Mouse (Mus musculus): ENCODE data around the gene Efcab5.
"Not testable (repeated sequence)": the region's sequence is repeated elsewhere in the genome, so short reads cannot be mapped to it uniquely, and the experiment has no call there.

The Efcab5 gene

DNA sequence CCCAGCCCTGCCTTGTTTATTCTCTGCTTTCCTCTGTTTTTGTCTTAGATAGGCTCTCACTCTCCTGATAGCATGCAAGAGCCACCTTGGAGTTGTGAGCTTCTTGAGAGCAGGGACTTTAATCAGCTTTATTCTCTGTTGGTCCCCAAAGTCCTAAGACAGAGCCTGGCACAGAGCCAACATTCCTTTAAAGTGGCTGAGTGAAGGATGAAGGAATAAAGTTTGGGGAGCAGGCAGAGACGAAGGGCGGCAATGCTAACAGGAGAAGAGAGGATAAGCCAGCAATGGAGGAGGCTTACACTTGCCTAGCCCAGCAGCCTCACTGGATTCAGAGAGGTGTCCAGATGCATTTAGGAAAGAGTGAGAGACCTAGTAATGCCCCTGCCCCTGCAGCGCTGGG lies 92.2 kb downstream of the Efcab5 start:
- DNase-seq (ENCODE audit: low read depth, low spot score), result no peak

- no peak for DNase-seq (ENCODE audit: low read depth, low spot score)
Measured at GRCm38 (mm10) chr11:77095206-77095605, 93.6 kb downstream of the Efcab5 start.

- DNase-seq (ENCODE audit: low read depth, low spot score), result peak; percentile 23
Measured at GRCm38 (mm10) chr11:77094136-77094535, 94.6 kb downstream of the Efcab5 start.

- peak; percentile 33 for DNase-seq (ENCODE audit: low read depth, low spot score)
Measured at GRCm38 (mm10) chr11:77093208-77093607, 95.6 kb downstream of the Efcab5 start.

DNA sequence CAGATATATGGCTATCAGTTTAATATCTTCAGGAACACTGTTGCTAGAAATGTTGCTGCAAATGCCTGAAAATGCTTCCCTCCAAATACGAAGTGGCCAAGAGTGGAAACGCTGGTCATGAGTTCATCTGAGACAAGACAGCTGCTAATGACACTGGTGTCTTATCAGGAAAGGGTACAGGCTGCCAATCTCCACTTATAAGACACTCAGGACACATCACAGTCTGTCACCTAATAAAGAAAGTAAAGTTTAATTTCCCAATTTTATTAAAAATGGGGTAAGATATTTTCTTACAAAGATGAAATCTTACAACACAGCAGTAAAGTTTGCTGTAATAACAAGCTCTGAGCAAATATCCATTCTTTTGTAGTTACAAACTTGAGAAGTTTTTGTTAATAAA lies 99.6 kb downstream of the Efcab5 start:
- DNase-seq (ENCODE audit: low read depth, low spot score), result no peak

- no peak for DNase-seq (ENCODE audit: low read depth, low spot score)
Measured at GRCm38 (mm10) chr11:77087004-77087403, 101.8 kb downstream of the Efcab5 start.

DNA sequence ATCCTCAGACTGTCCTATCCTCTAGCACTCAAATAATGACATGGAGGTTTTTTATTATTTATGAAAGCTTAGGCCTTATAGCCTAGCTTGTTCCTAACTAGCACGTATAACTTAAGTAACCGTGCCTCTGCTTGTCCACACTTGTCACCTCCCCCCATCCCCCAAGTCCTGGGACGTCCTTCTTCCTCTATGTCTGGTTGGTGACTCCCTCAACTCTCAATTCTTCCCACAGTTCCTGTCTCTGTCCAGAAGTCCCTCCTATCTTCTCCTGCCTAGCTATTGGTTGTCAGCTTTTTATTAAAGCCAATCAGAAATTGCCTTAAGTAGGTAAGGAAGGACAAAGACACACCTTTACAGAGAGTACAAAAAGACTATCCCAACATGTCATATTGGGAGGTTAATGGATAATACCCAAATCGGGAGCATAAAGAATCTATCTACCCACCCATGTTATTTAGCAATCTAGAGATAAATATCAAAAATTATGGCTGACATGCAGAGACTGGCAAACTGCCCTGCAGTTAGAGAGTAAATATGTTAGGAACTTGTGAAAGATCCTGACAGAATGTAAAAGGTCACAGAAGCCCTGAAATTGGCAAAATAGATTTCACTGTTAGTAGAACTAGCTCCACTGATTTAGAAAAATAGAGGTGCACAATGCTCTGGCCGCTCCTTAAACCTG lies 104.6 kb downstream of the Efcab5 start:
- no peak for DNase-seq (ENCODE audit: low read depth, low spot score)

DNA sequence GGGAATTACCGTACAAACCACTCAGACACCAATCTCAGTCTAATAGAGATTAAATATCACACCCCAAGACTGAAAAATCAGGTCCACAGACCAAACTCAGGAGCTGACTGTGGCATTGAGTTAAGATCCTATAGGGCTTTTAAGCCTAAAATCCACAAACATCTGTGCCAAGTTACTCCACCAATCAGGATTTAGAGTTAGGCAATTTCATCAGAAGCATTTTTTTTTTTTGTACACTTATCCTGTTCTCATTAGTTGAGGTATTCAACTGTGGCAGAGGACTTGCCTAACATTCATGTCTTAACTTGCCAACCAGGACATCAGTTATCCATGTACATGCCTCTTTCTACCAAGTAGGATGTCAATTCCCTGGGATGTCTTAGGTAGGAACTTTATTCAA lies 109.4 kb downstream of the Efcab5 start:
- no peak for DNase-seq (ENCODE audit: low read depth, low spot score)

GRCm38 (mm10) chr11:77078273-77079134 lies 110.3 kb downstream of the Efcab5 start, which contains the start of gene Nsrp1:
Gene Nsrp1 (minus strand): TSS chr11:77078435.
- peak; percentile 98 for DNase-seq (ENCODE audit: low read depth, low spot score)

- DNase-seq (ENCODE audit: low read depth, low spot score), result peak; percentile 8
Measured at GRCm38 (mm10) chr11:77077792-77078191, 111.0 kb downstream of the Efcab5 start.

DNA sequence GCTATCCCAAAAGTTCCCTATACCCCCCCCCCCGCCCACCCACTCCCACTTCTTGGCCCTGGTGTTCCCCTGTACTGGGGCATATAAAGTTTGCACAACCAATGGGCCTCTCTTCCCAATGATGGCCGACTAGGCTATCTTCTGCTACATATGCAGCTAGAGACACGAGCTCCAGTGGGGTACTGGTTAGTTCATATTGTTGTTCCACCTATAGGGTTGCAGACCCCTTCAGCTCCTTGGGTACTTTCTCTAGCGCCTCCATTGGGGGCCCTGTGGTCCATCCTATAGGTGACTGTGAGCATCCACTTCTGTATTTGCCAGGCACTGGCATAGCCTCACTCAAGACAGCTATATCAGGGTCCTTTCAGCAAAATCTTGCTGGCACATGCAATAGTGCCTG lies 111.4 kb downstream of the Efcab5 start:
- not testable (repeated sequence) for DNase-seq (ENCODE audit: low read depth, low spot score)

GRCm38 (mm10) chr11:77070721-77071120 lies 118.0 kb downstream of the Efcab5 start:
- peak; percentile 14 for DNase-seq (ENCODE audit: low read depth, low spot score)

DNA sequence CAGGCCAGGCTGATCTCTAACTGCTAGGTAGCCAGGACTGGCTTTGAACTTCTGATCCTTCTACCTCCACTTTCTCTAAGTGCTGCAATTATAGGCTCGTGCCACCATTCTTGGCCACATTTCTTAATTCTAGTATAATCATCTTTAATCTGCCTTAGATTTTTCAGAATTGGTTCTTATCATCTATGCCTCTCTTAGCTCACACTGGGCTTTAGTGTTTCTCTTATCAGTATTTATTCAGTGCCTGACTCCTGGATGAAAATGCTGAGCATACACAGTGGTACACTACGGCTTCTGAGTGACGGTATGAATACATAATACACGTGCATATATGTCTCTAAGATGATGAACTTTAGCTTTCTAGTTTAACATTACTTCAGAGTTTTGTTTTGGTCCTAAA lies 119.9 kb downstream of the Efcab5 start:
- DNase-seq (ENCODE audit: low read depth, low spot score), result no peak

DNA sequence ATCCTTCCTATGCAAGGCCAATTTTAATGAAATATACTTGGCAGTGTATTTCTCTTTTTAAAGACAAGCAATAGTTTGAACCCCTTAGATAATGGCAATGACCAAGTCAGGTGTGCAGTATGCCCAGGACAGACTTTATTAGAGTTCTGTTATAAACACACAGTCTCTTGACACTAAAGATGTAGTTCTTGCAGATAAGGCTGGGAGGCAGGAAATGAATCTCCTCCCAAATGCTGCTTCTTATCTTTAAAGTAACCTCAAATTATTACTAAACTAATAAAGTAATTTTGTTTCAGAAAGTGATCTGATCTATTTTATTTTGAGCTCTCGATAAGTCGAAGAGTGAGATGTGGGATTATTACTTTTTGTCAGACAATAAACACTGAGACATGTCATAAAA lies 125.4 kb downstream of the Efcab5 start:
- no peak for DNase-seq (ENCODE audit: low read depth, low spot score)

- no peak for DNase-seq (ENCODE audit: low read depth, low spot score)
Measured at GRCm38 (mm10) chr11:77061951-77062350, 126.8 kb downstream of the Efcab5 start.

- no peak for DNase-seq (ENCODE audit: low read depth, low spot score)
Measured at GRCm38 (mm10) chr11:77042816-77043215, 146.0 kb downstream of the Efcab5 start.

GRCm38 (mm10) chr11:77041891-77042290 lies 146.9 kb downstream of the Efcab5 start:
- DNase-seq (ENCODE audit: low read depth, low spot score), result no peak

Data from brain, adult 2 months (tissue).